Mouse (Mus musculus) lung, postnatal 0 days (tissue): ENCODE results near the gene Nkd1. TPM values are rescaled to one million over a fixed set of nuclear protein-coding genes. Genes with fewer than 3 reads are reported as not detected.

ENCODE experiments used
- ATAC-seq: fragments of 200-750 bp; cut with Nextera tagmentation; 2 replicates; pipeline ENCODE4 v1.8.0; 2017; ENCODE audit warnings: moderate library complexity
- DNase-seq: peaks from one replicate; pipeline ENCODE4 v3.0.0-alpha.2; 2016; ENCODE audit warnings: low spot score
- H3K27ac ChIP-seq: fragments of 300-500 bp; sonication (generic); 2 replicates; pipeline ENCODE4 v1.5.1; 2014; ENCODE audit warnings: antibody characterized with exemption, mild to moderate bottlenecking, low read length, mixed read lengths
- H3K27me3 ChIP-seq: fragments of 300-500 bp; sonication (generic); replicated peaks from 2 replicates; pipeline ENCODE4 v1.6.1; 2014; ENCODE audit warnings: low read length, mixed read lengths; ENCODE audit not compliant: insufficient read depth
- H3K36me3 ChIP-seq: fragments of 300-500 bp; sonication (generic); 2 replicates; pipeline ENCODE4 v1.6.1; 2014; ENCODE audit warnings: low read length, mixed read lengths; ENCODE audit not compliant: insufficient read depth
- H3K4me1 ChIP-seq: fragments of 300-500 bp; sonication (generic); 2 replicates; pipeline ENCODE4 v1.6.1; 2014; ENCODE audit warnings: antibody characterized with exemption, low read depth, low read length, mixed read lengths; ENCODE audit not compliant: insufficient read depth
- H3K4me2 ChIP-seq: fragments of 300-500 bp; sonication (generic); replicated peaks from 2 replicates; pipeline ENCODE4 v1.6.1; 2014; ENCODE audit warnings: low read depth, mild to moderate bottlenecking, low read length, moderate library complexity, mixed read lengths
- H3K4me3 ChIP-seq: fragments of 300-500 bp; sonication (generic); 2 replicates; pipeline ENCODE4 v1.5.1; 2014; ENCODE audit warnings: low read depth, low read length
- H3K9ac ChIP-seq: fragments of 300-500 bp; sonication (generic); replicated peaks from 2 replicates; pipeline ENCODE4 v1.6.1; 2014; ENCODE audit warnings: low read depth, mild to moderate bottlenecking
- H3K9me3 ChIP-seq: fragments of 300-500 bp; sonication (generic); 2 replicates; pipeline ENCODE4 v1.6.1; 2016; ENCODE audit warnings: low read length, mixed read lengths
- CTCF ChIP-seq: IDR thresholded peaks from 2 replicates; pipeline ENCODE4 v1.5.1; 2016; ENCODE audit warnings: antibody characterized with exemption, mild to moderate bottlenecking
- EP300 ChIP-seq: IDR thresholded peaks from 2 replicates; pipeline ENCODE4 v1.6.1; 2016; ENCODE audit warnings: antibody characterized with exemption, mild to moderate bottlenecking, control low read depth
- WGBS: fragments of 180-500 bp; shearing (Covaris S2); extraction: QIAGEN DNeasy Blood & Tissue Kit; methylation state at CpG from one replicate; pipeline ENCODE4 v1.1.7; 2014; 5-methylcytosine and 5-hydroxymethylcytosine counted together
- polyA plus RNA-seq: library from polyadenylated mRNA; unstranded; fragments of >200 nt; fragmentation: Nextera tagmentation; extraction: Ambion mirVana; gene quantifications from 2 replicates; pipeline ENCODE4 v1.2.1, GENCODE M21; 2015

The Nkd1 gene
- polyA plus RNA-seq, 1 experiment from 2014 or later, result 123 TPM

DNA sequence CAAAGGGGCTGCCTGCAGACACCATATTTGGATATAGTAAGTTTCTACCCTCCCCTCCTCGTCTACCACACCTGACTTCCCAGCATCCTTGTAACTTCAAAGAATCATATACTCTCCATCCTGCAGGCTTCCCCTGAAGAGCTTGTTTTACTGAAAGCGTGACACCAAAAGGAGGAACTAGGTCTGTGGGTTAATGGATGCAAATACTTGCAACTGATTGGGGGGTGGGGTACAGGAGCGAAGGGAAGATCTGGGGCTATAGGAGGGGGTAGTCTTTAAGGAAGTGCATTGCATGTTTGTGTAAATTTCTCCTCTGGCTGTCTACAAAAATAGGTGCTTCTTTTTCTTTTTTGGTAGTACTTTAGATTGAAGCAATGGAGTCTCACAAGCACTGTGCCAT, 105.3 kb downstream of the Nkd1 start:
- 58% methylated on average over 3 of the region's 3 CpGs for WGBS
- no peak overlapping the region for H3K4me2 ChIP-seq

DNA sequence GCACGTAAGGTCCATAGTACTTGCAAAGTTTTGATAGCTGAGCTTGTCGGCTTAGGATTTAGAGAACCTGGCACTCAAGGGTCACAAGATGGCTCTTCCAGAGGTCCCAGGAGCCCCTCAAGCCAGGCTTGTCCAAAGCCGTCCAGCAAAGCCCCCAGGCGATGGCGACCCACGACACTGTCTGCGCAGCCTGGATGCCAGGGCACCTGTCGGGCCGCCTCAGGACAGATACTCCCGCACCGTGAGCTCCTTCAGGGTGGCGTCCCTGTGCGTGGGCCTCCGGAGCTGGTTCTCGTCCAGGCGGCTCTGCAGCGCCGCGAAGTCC, 105.7 kb downstream of the Nkd1 start:
- no peak for DNase-seq
- no peak for ATAC-seq
- no peak overlapping the region for H3K27ac ChIP-seq

More for the DNA sequence above, 105.3 kb downstream of the Nkd1 start:
- no peak overlapping the region for H3K4me3 ChIP-seq
- ATAC-seq (no peak), DNase-seq (no peak)
- TF ChIP-seq CTCF (no peak), EP300 (no peak)
- H3K27me3 ChIP-seq, result no peaks in the 10 kb centered on the region; the same call in 1 of the 2 replicates
- H3K4me1 ChIP-seq, result peaks cover 4% of the 10 kb centered on the region; the same call in 1 of the 2 replicates
- H3K27ac ChIP-seq, result no peak overlapping the region
- H3K9ac ChIP-seq, result no peak overlapping the region
- H3K9me3 ChIP-seq, result no peaks in the 10 kb centered on the region
- no peaks in the 10 kb centered on the region for H3K36me3 ChIP-seq

DNA sequence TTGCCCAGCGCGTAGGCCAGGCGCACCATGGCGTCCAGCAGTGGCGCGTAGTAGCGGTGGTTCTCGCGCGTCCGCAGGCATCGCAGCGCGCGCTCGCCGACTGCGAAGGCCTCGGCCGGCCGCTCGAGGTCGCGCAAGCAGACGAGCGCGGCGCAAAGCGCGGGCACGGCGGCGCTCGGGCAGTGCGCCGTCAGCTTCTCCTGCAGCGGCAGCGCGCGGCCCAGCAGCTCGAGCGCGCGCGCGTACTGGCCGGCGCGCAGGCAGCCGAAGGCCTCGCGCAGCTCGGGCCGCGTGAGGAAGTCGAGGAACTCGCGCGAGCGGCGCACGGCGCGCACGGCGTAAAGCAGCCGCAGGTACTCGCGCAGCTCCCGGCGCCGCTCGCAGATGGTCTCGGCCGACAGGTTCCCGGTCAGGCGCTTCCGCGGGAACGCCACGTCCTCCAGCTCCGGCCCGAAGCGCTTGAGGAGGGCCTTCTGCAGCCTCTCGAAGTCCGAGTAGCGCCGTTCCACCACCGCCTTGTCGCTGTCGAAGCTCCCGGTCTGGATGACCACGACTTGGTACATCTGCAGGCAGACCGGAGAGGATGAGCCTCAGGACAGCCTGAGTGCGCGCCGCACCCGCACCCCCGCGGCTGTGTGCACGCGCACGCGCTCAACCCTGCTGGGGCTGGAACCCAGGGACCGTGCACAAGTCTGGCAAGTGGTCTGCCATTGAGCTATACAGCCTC, 106.3 kb downstream of the Nkd1 start:
- TF ChIP-seq EP300 (no peak), CTCF (peak; percentile 36)
- peak overlapping the region; percentile 73 for H3K4me2 ChIP-seq
- no peaks in the 10 kb centered on the region for H3K36me3 ChIP-seq
- peak overlapping the region; percentile 37 for H3K4me3 ChIP-seq
- DNase-seq (peak; percentile 91), ATAC-seq (peak; percentile 91)
- no peaks in the 10 kb centered on the region; the same call in 1 of the 2 replicates for H3K27me3 ChIP-seq
- 0 out of 2 replicates have a peak overlapping the region, but pooled peaks have one; percentile 32 for H3K9ac ChIP-seq
- under 1% methylated on average over 71 of the region's 105 CpGs for WGBS
- H3K9me3 ChIP-seq, result no peaks in the 10 kb centered on the region
- H3K27ac ChIP-seq, result no peak overlapping the region
- H3K4me1 ChIP-seq, result peaks cover 4% of the 10 kb centered on the region; the same call in 1 of the 2 replicates

More for the DNA sequence above, 105.7 kb downstream of the Nkd1 start:
- Histone ChIP-seq H3K27me3 (no peaks in the 10 kb centered on the region; the same call in 1 of the 2 replicates), H3K36me3 (no peaks in the 10 kb centered on the region), H3K9me3 (no peaks in the 10 kb centered on the region), H3K9ac (no peak overlapping the region), H3K4me3 (peak overlapping the region; percentile 37), H3K4me1 (peaks cover 4% of the 10 kb centered on the region; the same call in 1 of the 2 replicates), H3K4me2 (peak overlapping the region; percentile 73)
- no peak for TF ChIP-seq EP300
- TF ChIP-seq CTCF, result no peak
- 21% methylated on average over 14 of the region's 19 CpGs for WGBS

DNA sequence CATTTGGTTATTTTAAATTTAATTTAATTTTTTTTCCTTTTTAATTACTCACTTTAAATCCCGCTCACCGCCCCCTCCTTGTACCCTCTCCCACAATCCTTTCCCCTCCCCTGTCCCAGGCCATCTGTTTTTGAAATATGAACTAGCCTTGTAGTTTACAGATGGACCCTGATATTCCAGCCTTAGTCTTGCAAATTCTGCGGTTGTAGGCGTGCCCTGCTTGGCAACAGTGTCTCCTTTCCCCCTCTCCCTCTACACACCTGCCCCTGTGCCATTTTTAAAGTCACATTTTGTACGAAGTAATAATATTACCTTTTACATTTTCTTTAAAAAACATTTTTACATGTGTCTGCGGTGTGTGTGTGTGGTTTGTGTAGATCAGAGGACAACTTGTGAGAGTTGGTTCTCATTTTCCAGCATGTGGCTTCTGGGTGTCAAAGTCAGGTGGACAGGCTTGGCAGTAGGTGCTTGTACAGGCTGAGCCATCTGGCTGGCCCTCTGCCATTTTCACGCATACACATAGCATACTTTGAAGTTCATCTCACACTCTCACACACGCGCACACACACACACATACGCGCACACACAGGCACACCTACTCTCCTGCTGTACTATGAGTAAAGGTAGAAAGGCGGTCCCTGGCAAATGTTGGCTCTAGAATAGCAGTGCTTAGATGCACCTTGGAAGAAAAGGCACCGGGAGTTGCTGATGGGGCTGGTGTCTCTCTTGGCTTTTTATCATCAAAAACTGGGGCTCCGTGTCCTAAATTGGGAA, 107.0 kb downstream of the Nkd1 start:
- H3K36me3 ChIP-seq, result no peaks in the 10 kb centered on the region
- H3K9ac ChIP-seq, result 0 out of 2 replicates have a peak overlapping the region, but pooled peaks have one; percentile 32
- no peak overlapping the region for H3K27ac ChIP-seq
- H3K4me3 ChIP-seq, result peak overlapping the region; percentile 37
- 60% methylated on average over 14 of the region's 14 CpGs for WGBS
- no peaks in the 10 kb centered on the region; the same call in 1 of the 2 replicates for H3K27me3 ChIP-seq
- TF ChIP-seq CTCF, result no peak
- TF ChIP-seq EP300, result no peak
- ATAC-seq, result no peak
- H3K4me2 ChIP-seq, result peak overlapping the region; percentile 73
- no peaks in the 10 kb centered on the region for H3K9me3 ChIP-seq
- DNase-seq, result no peak
- H3K4me1 ChIP-seq, result peaks cover 4% of the 10 kb centered on the region; the same call in 1 of the 2 replicates

DNA sequence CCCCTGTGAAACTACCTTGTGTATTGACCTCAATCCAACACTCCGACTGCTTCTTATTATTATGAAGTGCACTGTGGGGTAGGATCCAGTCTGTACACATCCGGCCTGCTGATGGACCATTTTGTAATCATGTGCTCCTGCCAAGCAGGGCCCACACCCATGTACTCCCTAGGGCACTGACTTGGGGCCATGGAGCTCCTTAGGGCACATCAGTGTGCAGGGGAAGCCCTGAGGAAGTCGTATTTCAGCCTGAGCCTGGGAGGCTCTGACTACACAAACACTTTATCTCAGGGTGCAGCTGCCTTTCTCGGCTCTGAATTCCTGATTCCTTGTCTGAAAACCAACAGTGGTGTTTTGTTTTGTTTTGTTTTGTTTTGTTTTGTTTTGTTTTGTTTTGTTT, 109.1 kb downstream of the Nkd1 start:
- Histone ChIP-seq H3K9ac (no peak overlapping the region), H3K27ac (no peak overlapping the region), H3K9me3 (no peaks in the 10 kb centered on the region), H3K36me3 (no peaks in the 10 kb centered on the region), H3K4me2 (no peak overlapping the region), H3K4me3 (no peak overlapping the region), H3K27me3 (no peaks in the 10 kb centered on the region; the same call in 1 of the 2 replicates), H3K4me1 (peaks cover 8% of the 10 kb centered on the region; the same call in 1 of the 2 replicates)
- ATAC-seq (peak; percentile 21; the same call in 1 of the 2 replicates), DNase-seq (no peak)
- WGBS, result 62% methylated on average over 4 of the region's 4 CpGs
- no peak for TF ChIP-seq EP300
- TF ChIP-seq CTCF, result no peak

DNA sequence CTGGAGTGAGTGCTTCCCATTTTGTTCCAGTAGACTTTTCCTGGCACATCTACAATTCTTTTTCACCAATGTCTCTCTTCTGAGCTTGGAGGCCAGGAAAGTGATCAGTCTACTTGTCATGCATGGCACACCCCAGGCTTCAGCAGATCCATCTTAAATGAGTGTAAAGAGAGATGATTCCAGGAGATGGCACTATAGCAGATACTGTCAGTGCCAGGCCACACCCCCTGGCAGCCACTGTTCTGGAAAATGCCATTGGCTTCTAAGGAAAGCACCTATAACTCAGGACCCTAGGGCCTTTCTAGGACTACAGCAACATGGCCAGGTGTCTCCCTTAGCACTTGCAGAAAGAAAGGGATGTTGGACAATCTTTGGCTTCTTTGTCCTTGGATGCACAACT, 109.9 kb downstream of the Nkd1 start:
- no peak overlapping the region for H3K4me2 ChIP-seq
- no peaks in the 10 kb centered on the region; the same call in 1 of the 2 replicates for H3K27me3 ChIP-seq
- no peaks in the 10 kb centered on the region for H3K36me3 ChIP-seq
- TF ChIP-seq CTCF (peak; percentile 53), EP300 (no peak)
- ATAC-seq (no peak), DNase-seq (peak; percentile 64)
- no peak overlapping the region for H3K27ac ChIP-seq
- H3K9ac ChIP-seq, result no peak overlapping the region
- no peak overlapping the region for H3K4me3 ChIP-seq
- peaks cover 13% of the 10 kb centered on the region; the same call in 1 of the 2 replicates for H3K4me1 ChIP-seq
- H3K9me3 ChIP-seq, result no peaks in the 10 kb centered on the region
